Comparison of ENCODE assay signal across 24 mouse cellular contexts in genomic region chr7:120867720-120868119, GRCm38 (mm10). TPM values are rescaled to one million over a fixed set of nuclear protein-coding genes. Genes with fewer than 3 reads are reported as not detected.
DNase-seq lines count a peak whose midpoint lies in the region; ATAC-seq and TF ChIP-seq lines count a peak whose summit lies in the region.
"Had no signal": no experiment of that assay in that cellular context is flagged by ENCODE, and none has a peak within 500 bp of the region (broad histone marks: within the 10 kb centered on the region; RNA-seq: fewer than 3 reads in every experiment).

No protein-coding gene starts in this region.

- H3K36me3 ChIP-seq in hindbrain, embryonic 15.5 days, result no peaks in the 10 kb centered on the region
- no peaks in the 10 kb centered on the region for H3K36me3 ChIP-seq in hindbrain, postnatal 0 days (ENCODE audit: insufficient read depth, low read length)
- H3K36me3 ChIP-seq in embryonic facial prominence, embryonic 15.5 days, result no peaks in the 10 kb centered on the region
- H3K36me3 ChIP-seq in midbrain, postnatal 0 days (ENCODE audit: insufficient read depth, low read length), result no peaks in the 10 kb centered on the region; the same call in 1 of the 2 replicates
- H3K36me3 ChIP-seq: forebrain, embryonic 15.5 days; heart, embryonic 15.5 days had no signal

- H3K4me2 ChIP-seq in hindbrain, embryonic 15.5 days, result no peak overlapping the region
- no peak overlapping the region for H3K4me2 ChIP-seq in hindbrain, postnatal 0 days (ENCODE audit: low read depth, low read length)
- no peak overlapping the region for H3K4me2 ChIP-seq in embryonic facial prominence, embryonic 15.5 days (replicated peaks)
- H3K4me2 ChIP-seq in midbrain, postnatal 0 days (ENCODE audit: low read depth, low read length, poor library complexity, severe bottlenecking), result no peak overlapping the region
- H3K4me2 ChIP-seq: forebrain, embryonic 15.5 days; heart, embryonic 15.5 days had no signal

- 79% methylated on average over 1 of the region's 1 CpGs for WGBS in hindbrain, embryonic 15.5 days
- WGBS in hindbrain, postnatal 0 days, result 75% methylated on average over 1 of the region's 1 CpGs
- 57% methylated on average over 1 of the region's 1 CpGs for WGBS in embryonic facial prominence, embryonic 15.5 days
- WGBS in midbrain, postnatal 0 days, result 82% methylated on average over 1 of the region's 1 CpGs

- no peak for TF ChIP-seq CTCF in hindbrain, postnatal 0 days (IDR thresholded peaks at IDR 0.05; ENCODE audit: low read depth)
- TF ChIP-seq CTCF in midbrain, postnatal 0 days (IDR thresholded peaks at IDR 0.05), result no peak

- no peak for DNase-seq in hindbrain, postnatal 0 days (ENCODE audit: low spot score)
- DNase-seq in liver, result peak; percentile 70
- no peak for DNase-seq in midbrain, postnatal 0 days (ENCODE audit: low spot score)
- DNase-seq in left cerebral cortex, postnatal 4 days, result no peak
- DNase-seq: cerebellum, adult 9-11 months; gastrocnemius, adult 2 months; kidney, adult 8-10 months; kidney, postnatal 4 days; lung, postnatal 14 days; right cerebral cortex, adult 18-20 months; spleen, adult 18-20 months had no signal

- H3K4me3 ChIP-seq in hindbrain, embryonic 15.5 days, result no peak overlapping the region
- H3K4me3 ChIP-seq in hindbrain, postnatal 0 days (ENCODE audit: low read length), result no peak overlapping the region
- no peak overlapping the region for H3K4me3 ChIP-seq in embryonic facial prominence, embryonic 15.5 days (replicated peaks)
- no peak overlapping the region for H3K4me3 ChIP-seq in midbrain, postnatal 0 days (ENCODE audit: low read depth, low read length)
- H3K4me3 ChIP-seq: forebrain, embryonic 15.5 days; gastrocnemius, adult 2 months; heart, embryonic 15.5 days had no signal

- no peak overlapping the region for H3K27ac ChIP-seq in hindbrain, embryonic 15.5 days (replicated peaks)
- H3K27ac ChIP-seq in hindbrain, postnatal 0 days, result no peak overlapping the region
- peak overlapping the region; percentile 39; the same call in 1 of the 2 replicates for H3K27ac ChIP-seq in embryonic facial prominence, embryonic 15.5 days (replicated peaks)
- no peak overlapping the region for H3K27ac ChIP-seq in midbrain, postnatal 0 days (ENCODE audit: low read depth, low read length)
- H3K27ac ChIP-seq: forebrain, embryonic 15.5 days; heart, embryonic 15.5 days had no signal

- peaks cover 37% of the 10 kb centered on the region for H3K4me1 ChIP-seq in hindbrain, embryonic 15.5 days (replicated peaks)
- peaks cover 6% of the 10 kb centered on the region; the same call in 1 of the 2 replicates for H3K4me1 ChIP-seq in hindbrain, postnatal 0 days (ENCODE audit: insufficient read depth, low read length)
- H3K4me1 ChIP-seq in embryonic facial prominence, embryonic 15.5 days, result peaks cover 61% of the 10 kb centered on the region
- peaks cover 2% of the 10 kb centered on the region; the same call in 1 of the 2 replicates for H3K4me1 ChIP-seq in midbrain, postnatal 0 days (ENCODE audit: insufficient read depth, low read length)

- no peaks in the 10 kb centered on the region for H3K27me3 ChIP-seq in hindbrain, embryonic 15.5 days
- H3K27me3 ChIP-seq in hindbrain, postnatal 0 days (ENCODE audit: insufficient read depth, low read length), result no peaks in the 10 kb centered on the region
- H3K27me3 ChIP-seq in embryonic facial prominence, embryonic 15.5 days, result no peaks in the 10 kb centered on the region
- no peaks in the 10 kb centered on the region for H3K27me3 ChIP-seq in midbrain, postnatal 0 days (ENCODE audit: insufficient read depth, low read length)
- H3K27me3 ChIP-seq: forebrain, embryonic 15.5 days; heart, embryonic 15.5 days had no signal

- no peak overlapping the region for H3K9ac ChIP-seq in hindbrain, embryonic 15.5 days
- H3K9ac ChIP-seq in hindbrain, postnatal 0 days (replicated peaks; ENCODE audit: low read length), result no peak overlapping the region
- no peak overlapping the region for H3K9ac ChIP-seq in embryonic facial prominence, embryonic 15.5 days
- no peak overlapping the region for H3K9ac ChIP-seq in midbrain, postnatal 0 days (replicated peaks; ENCODE audit: low read length, poor library complexity, severe bottlenecking)
- H3K9ac ChIP-seq: forebrain, embryonic 15.5 days; heart, embryonic 15.5 days had no signal

- intact Hi-C loops in left cerebral cortex, postnatal 4 days (cut with DNase I), result no loop called here

- no peaks in the 10 kb centered on the region for H3K9me3 ChIP-seq in hindbrain, embryonic 15.5 days
- no peaks in the 10 kb centered on the region for H3K9me3 ChIP-seq in hindbrain, postnatal 0 days (ENCODE audit: low read length)
- H3K9me3 ChIP-seq in embryonic facial prominence, embryonic 15.5 days (replicated peaks), result no peaks in the 10 kb centered on the region
- H3K9me3 ChIP-seq in midbrain, postnatal 0 days (ENCODE audit: low read length), result no peaks in the 10 kb centered on the region
- H3K9me3 ChIP-seq: forebrain, embryonic 15.5 days; heart, embryonic 15.5 days had no signal

- 0 out of 2 replicates have a peak, but pooled peaks have one; percentile 20 for ATAC-seq in hindbrain, embryonic 15.5 days (ENCODE audit: low FRiP score, low read depth)
- no peak for ATAC-seq in hindbrain, postnatal 0 days
- ATAC-seq in embryonic facial prominence, embryonic 15.5 days (ENCODE audit: insufficient number of reproducible peaks, low FRiP score, low TSS enrichment, low read depth), result no peak; the same call in 1 of the 2 replicates
- ATAC-seq in midbrain, postnatal 0 days (ENCODE audit: low FRiP score), result 0 out of 2 replicates have a peak, but pooled peaks have one; percentile 42
- no peak for ATAC-seq in CD4-positive, CD25-positive, alpha-beta regulatory T cell, adult 4 months
- ATAC-seq: forebrain, embryonic 15.5 days had no signal

RNA-seq across cellular contexts. Expression of gene Eef2k, which starts 25.1 kb away (rescaled TPM):
- polyA plus RNA-seq in hindbrain, embryonic 15.5 days (2015; fragmentation: Nextera tagmentation; extraction: Ambion mirVana), result 32.5 and 34.3 TPM in 2 replicates
- 30.7 and 44.6 TPM in 2 replicates for total RNA-seq in hindbrain, postnatal 0 days (2014; rRNA removed)
- polyA plus RNA-seq in hindbrain, postnatal 0 days (2015; fragmentation: Nextera tagmentation; extraction: Ambion mirVana), result 31.5 and 32.1 TPM in 2 replicates
- 65.2 and 75.4 TPM in 2 replicates for polyA plus RNA-seq in embryonic facial prominence, embryonic 15.5 days (2015; fragmentation: Nextera tagmentation; extraction: Ambion mirVana)
- total RNA-seq in midbrain, postnatal 0 days (2014; rRNA removed), result 29.4 and 42.0 TPM in 2 replicates
- 30.7 and 31.1 TPM in 2 replicates for polyA plus RNA-seq in midbrain, postnatal 0 days (2015; fragmentation: Nextera tagmentation; extraction: Ambion mirVana)
- 10 to 100 TPM; 74.3 to 74.6 TPM for total RNA-seq in left cerebral cortex, postnatal 4 days (2021)
- 1 to 10 TPM; 5.6 to 6.0 TPM for polyA plus RNA-seq in CD4-positive, CD25-positive, alpha-beta regulatory T cell, adult 4 months (2017; shearing (Covaris generic))

RNA-seq across cellular contexts. Expression of gene Polr3e, which starts 49.8 kb away (rescaled TPM):
- 25.0 and 25.6 TPM in 2 replicates for polyA plus RNA-seq in hindbrain, embryonic 15.5 days (2015; fragmentation: Nextera tagmentation; extraction: Ambion mirVana)
- 21.1 and 25.2 TPM in 2 replicates for total RNA-seq in hindbrain, postnatal 0 days (2014; rRNA removed)
- 17.1 and 20.0 TPM in 2 replicates for polyA plus RNA-seq in hindbrain, postnatal 0 days (2015; fragmentation: Nextera tagmentation; extraction: Ambion mirVana)
- 34.1 and 35.1 TPM in 2 replicates for polyA plus RNA-seq in embryonic facial prominence, embryonic 15.5 days (2015; fragmentation: Nextera tagmentation; extraction: Ambion mirVana)
- total RNA-seq in midbrain, postnatal 0 days (2014; rRNA removed), result 29.4 and 30.6 TPM in 2 replicates
- 18.6 and 20.4 TPM in 2 replicates for polyA plus RNA-seq in midbrain, postnatal 0 days (2015; fragmentation: Nextera tagmentation; extraction: Ambion mirVana)
- total RNA-seq in left cerebral cortex, postnatal 4 days (2021), result 10 to 100 TPM; 37.9 to 38.1 TPM
- polyA plus RNA-seq in CD4-positive, CD25-positive, alpha-beta regulatory T cell, adult 4 months (2017; shearing (Covaris generic)), result 10 to 100 TPM in 1 of 2 experiments, 1 to 10 TPM in 1; 8.1 to 15.8 TPM

RNA-seq across cellular contexts. Expression of gene Gm5737, which starts 55.6 kb away (rescaled TPM):
- polyA plus RNA-seq in hindbrain, embryonic 15.5 days (2015; fragmentation: Nextera tagmentation; extraction: Ambion mirVana), result 0.12 TPM in 1 of 2 replicates, not detected in the other
- total RNA-seq in hindbrain, postnatal 0 days (2014; rRNA removed), result 0.58 TPM in 1 of 2 replicates, not detected in the other
- 0.11 and 0.14 TPM in 2 replicates for polyA plus RNA-seq in hindbrain, postnatal 0 days (2015; fragmentation: Nextera tagmentation; extraction: Ambion mirVana)
- polyA plus RNA-seq in embryonic facial prominence, embryonic 15.5 days (2015; fragmentation: Nextera tagmentation; extraction: Ambion mirVana), result not detected in 2 replicates
- not detected in 2 replicates for total RNA-seq in midbrain, postnatal 0 days (2014; rRNA removed)
- polyA plus RNA-seq in midbrain, postnatal 0 days (2015; fragmentation: Nextera tagmentation; extraction: Ambion mirVana), result 0.22 TPM in 1 of 2 replicates, not detected in the other
- under 1 TPM; 0.28 to 0.40 TPM for total RNA-seq in left cerebral cortex, postnatal 4 days (2021)
- not detected for polyA plus RNA-seq in CD4-positive, CD25-positive, alpha-beta regulatory T cell, adult 4 months (2017; shearing (Covaris generic))
- total RNA-seq: adrenal gland, postnatal 4 days; granulocyte monocyte progenitor cell, adult 5-6 weeks; layer of hippocampus, postnatal 14 days; left cerebral cortex, postnatal 25 days; liver, adult 2 months; megakaryocyte-erythroid progenitor cell, adult 5-6 weeks; MEL had no signal
- polyA plus RNA-seq: forebrain, embryonic 15.5 days; heart, embryonic 15.5 days; liver, adult 2 months; stomach, embryonic 14.5 days had no signal

Comparison
In these comparisons a context has a peak if more than half of its experiments do, and no peak if none do; other contexts are left out.
1. ATAC-seq: peak in hindbrain, embryonic 15.5 days (single experiment) and midbrain, postnatal 0 days (single experiment); none in hindbrain, postnatal 0 days (single experiment), embryonic facial prominence, embryonic 15.5 days (single experiment) and CD4-positive, CD25-positive, alpha-beta regulatory T cell, adult 4 months (single experiment).